Mouse (Mus musculus): ENCODE measurements around the gene Gramd1b. TPM values are rescaled to one million over a fixed set of nuclear protein-coding genes. Genes with fewer than 3 reads are reported as not detected.

Gramd1b gene
- polyA plus RNA-seq (2015; fragmentation: Nextera tagmentation; extraction: Ambion mirVana), result 0.96 and 1.2 TPM in 2 replicates

- Histone ChIP-seq H3K9ac (replicated peaks) (no peak within 1 kb of the TSS), H3K27me3 (ENCODE audit: insufficient read depth, low read length) (peaks cover 14% of the 10 kb centered on the region), H3K4me2 (ENCODE audit: low read depth, low read length) (peak within 1 kb of the TSS; percentile 66), H3K36me3 (replicated peaks; ENCODE audit: insufficient read depth, low read length) (no peaks in the 10 kb centered on the region), H3K9me3 (ENCODE audit: low read length) (no peaks in the 10 kb centered on the region), H3K4me3 (ENCODE audit: low read depth, low read length) (peak within 1 kb of the TSS; percentile 22), H3K27ac (ENCODE audit: low read depth) (no peak within 1 kb of the TSS), H3K4me1 (ENCODE audit: insufficient read depth) (no peaks in the 10 kb centered on the region; the same call in 1 of the 2 replicates)
- ATAC-seq (peak; percentile 59; the same call in 1 of the 2 replicates), DNase-seq (peak; percentile 33)
- 2% methylated on average over 36 of the region's 40 CpGs for WGBS (ENCODE audit: insufficient replicate concordance)
- TF ChIP-seq EP300 (IDR thresholded peaks at IDR 0.05; ENCODE audit: low read depth) (no peak), CTCF (IDR thresholded peaks at IDR 0.05; ENCODE audit: low read depth) (no peak)
These were observed at the start of gene Gramd1b for GRCm38 (mm10) chr9:40531027-40531621. Gene Gramd1b, minus strand, starts transcription at chr9:40531383.

- H3K9ac ChIP-seq (replicated peaks), result no peak overlapping the region
- no peak overlapping the region for H3K27ac ChIP-seq (ENCODE audit: low read depth)
- H3K4me1 ChIP-seq (ENCODE audit: insufficient read depth), result peaks cover 16% of the 10 kb centered on the region
- no peaks in the 10 kb centered on the region for H3K27me3 ChIP-seq (ENCODE audit: insufficient read depth, low read length)
- TF ChIP-seq EP300 (IDR thresholded peaks at IDR 0.05; ENCODE audit: low read depth), result no peak
- TF ChIP-seq CTCF (IDR thresholded peaks at IDR 0.05; ENCODE audit: low read depth), result no peak
- DNase-seq, result no peak
- WGBS (ENCODE audit: insufficient replicate concordance), result 64% methylated on average over 11 of the region's 11 CpGs
- no peaks in the 10 kb centered on the region for H3K9me3 ChIP-seq (ENCODE audit: low read length)
- no peak overlapping the region for H3K4me2 ChIP-seq (ENCODE audit: low read depth, low read length)
- H3K4me3 ChIP-seq (ENCODE audit: low read depth, low read length), result no peak overlapping the region
- ATAC-seq, result no peak
- no peaks in the 10 kb centered on the region for H3K36me3 ChIP-seq (replicated peaks; ENCODE audit: insufficient read depth, low read length)
These were observed 47.8 kb upstream of the Gramd1b start for GRCm38 (mm10) chr9:40578726-40579625.

- Histone ChIP-seq H3K4me2 (ENCODE audit: low read depth, low read length) (no peak overlapping the region), H3K4me1 (ENCODE audit: insufficient read depth) (peaks cover 16% of the 10 kb centered on the region), H3K27ac (ENCODE audit: low read depth) (peak overlapping the region; percentile 35; the same call in 1 of the 2 replicates), H3K27me3 (ENCODE audit: insufficient read depth, low read length) (no peaks in the 10 kb centered on the region), H3K9ac (replicated peaks) (no peak overlapping the region), H3K36me3 (replicated peaks; ENCODE audit: insufficient read depth, low read length) (no peaks in the 10 kb centered on the region), H3K9me3 (ENCODE audit: low read length) (no peaks in the 10 kb centered on the region), H3K4me3 (ENCODE audit: low read depth, low read length) (no peak overlapping the region)
- DNase-seq (peak; percentile 17), ATAC-seq (no peak)
- TF ChIP-seq EP300 (IDR thresholded peaks at IDR 0.05; ENCODE audit: low read depth) (no peak), CTCF (IDR thresholded peaks at IDR 0.05; ENCODE audit: low read depth) (no peak)
- WGBS (ENCODE audit: insufficient replicate concordance), result 38% methylated on average over 7 of the region's 7 CpGs
These were observed 45.9 kb upstream of the Gramd1b start for GRCm38 (mm10) chr9:40577132-40577531.

GRCm38 (mm10) chr9:40575053-40575985 lies 44.1 kb upstream of the Gramd1b start:
- DNase-seq, result peak; percentile 23
- Histone ChIP-seq H3K4me2 (ENCODE audit: low read depth, low read length) (peak overlapping the region; percentile 44), H3K27ac (ENCODE audit: low read depth) (peak overlapping the region; percentile 52; the same call in 1 of the 2 replicates), H3K4me1 (ENCODE audit: insufficient read depth) (peaks cover 16% of the 10 kb centered on the region), H3K9ac (replicated peaks) (0 out of 2 replicates have a peak overlapping the region, but pooled peaks have one; percentile 7), H3K4me3 (ENCODE audit: low read depth, low read length) (no peak overlapping the region), H3K27me3 (ENCODE audit: insufficient read depth, low read length) (no peaks in the 10 kb centered on the region), H3K9me3 (ENCODE audit: low read length) (no peaks in the 10 kb centered on the region), H3K36me3 (replicated peaks; ENCODE audit: insufficient read depth, low read length) (no peaks in the 10 kb centered on the region)
- 51% methylated on average over 14 of the region's 14 CpGs for WGBS (ENCODE audit: insufficient replicate concordance)
- TF ChIP-seq EP300 (IDR thresholded peaks at IDR 0.05; ENCODE audit: low read depth), result peak; percentile 68
- TF ChIP-seq CTCF (IDR thresholded peaks at IDR 0.05; ENCODE audit: low read depth), result no peak
- peak; percentile 80 for ATAC-seq

- WGBS (ENCODE audit: insufficient replicate concordance), result 42% methylated on average over 2 of the region's 2 CpGs
These were observed 40.1 kb upstream of the Gramd1b start for GRCm38 (mm10) chr9:40571280-40571679.

More at GRCm38 (mm10) chr9:40571280-40571679, 40.1 kb upstream of the Gramd1b start:
- ATAC-seq (no peak), DNase-seq (peak; percentile 10)
- no peak overlapping the region for H3K4me2 ChIP-seq (ENCODE audit: low read depth, low read length)
- H3K27me3 ChIP-seq (ENCODE audit: insufficient read depth, low read length), result no peaks in the 10 kb centered on the region
- no peaks in the 10 kb centered on the region for H3K36me3 ChIP-seq (replicated peaks; ENCODE audit: insufficient read depth, low read length)
- peaks cover 15% of the 10 kb centered on the region for H3K4me1 ChIP-seq (ENCODE audit: insufficient read depth)
- peak overlapping the region; percentile 34; the same call in 1 of the 2 replicates for H3K27ac ChIP-seq (ENCODE audit: low read depth)
- H3K4me3 ChIP-seq (ENCODE audit: low read depth, low read length), result no peak overlapping the region
- no peaks in the 10 kb centered on the region for H3K9me3 ChIP-seq (ENCODE audit: low read length)
- TF ChIP-seq CTCF (IDR thresholded peaks at IDR 0.05; ENCODE audit: low read depth), result no peak
- TF ChIP-seq EP300 (IDR thresholded peaks at IDR 0.05; ENCODE audit: low read depth), result no peak
- no peak overlapping the region for H3K9ac ChIP-seq (replicated peaks)
